Mouse (Mus musculus): Measurements from ENCODE around the gene Ncor2. TPM values are rescaled to one million over a fixed set of nuclear protein-coding genes. Genes with fewer than 3 reads are reported as not detected.
A peak's percentile ranks its signal among the peaks of the same experiment; 100 is the strongest.

Ncor2 gene
- polyA plus RNA-seq, 1 experiment, result 91.1 TPM

DNA sequence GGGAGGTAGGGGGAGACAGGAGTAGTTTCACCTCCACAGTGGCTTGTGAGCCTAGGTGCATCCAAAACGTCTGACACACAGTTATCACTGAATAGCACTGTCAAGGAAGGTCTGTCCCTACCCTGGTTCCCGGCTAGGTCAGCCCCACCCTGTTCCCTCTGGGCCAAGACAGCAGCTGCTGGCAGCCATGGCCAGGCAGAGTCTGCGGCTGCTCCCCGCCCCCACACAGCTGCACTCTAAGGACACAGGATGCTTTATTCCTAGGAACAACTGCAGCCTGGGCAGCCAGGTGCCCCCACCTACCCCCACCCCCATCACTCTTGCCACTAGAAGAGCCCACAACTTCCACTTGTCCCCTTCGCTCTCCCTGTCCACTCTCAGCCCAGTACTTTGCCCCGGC is 67.9 kb downstream of the Ncor2 start:
- Histone ChIP-seq H3K36me3 (ENCODE audit: control insufficient read depth, insufficient read depth) (peaks cover 68% of the 10 kb centered on the region), H3K79me3 (ENCODE audit: low read depth) (peaks cover 12% of the 10 kb centered on the region), H3ac (ENCODE audit: control insufficient read depth, insufficient read length, low read depth) (no peak overlapping the region), H3K4me3 (ENCODE audit: insufficient read depth, poor library complexity, severe bottlenecking) (no peak overlapping the region), H3K27me3 (ENCODE audit: control insufficient read depth, insufficient read depth, insufficient read length) (no peaks in the 10 kb centered on the region), H3K79me2 (ENCODE audit: control insufficient read depth, insufficient read depth) (peaks cover 55% of the 10 kb centered on the region)
- peak; percentile 87 for TF ChIP-seq MYOD1 (IDR thresholded peaks at IDR 0.05; ENCODE audit: control insufficient read depth, insufficient read length, low read depth)
- no peak for TF ChIP-seq CEBPB (IDR thresholded peaks at IDR 0.05; ENCODE audit: low read depth)
- TF ChIP-seq USF1 (IDR thresholded peaks at IDR 0.05; ENCODE audit: low read depth), result no peak

DNA sequence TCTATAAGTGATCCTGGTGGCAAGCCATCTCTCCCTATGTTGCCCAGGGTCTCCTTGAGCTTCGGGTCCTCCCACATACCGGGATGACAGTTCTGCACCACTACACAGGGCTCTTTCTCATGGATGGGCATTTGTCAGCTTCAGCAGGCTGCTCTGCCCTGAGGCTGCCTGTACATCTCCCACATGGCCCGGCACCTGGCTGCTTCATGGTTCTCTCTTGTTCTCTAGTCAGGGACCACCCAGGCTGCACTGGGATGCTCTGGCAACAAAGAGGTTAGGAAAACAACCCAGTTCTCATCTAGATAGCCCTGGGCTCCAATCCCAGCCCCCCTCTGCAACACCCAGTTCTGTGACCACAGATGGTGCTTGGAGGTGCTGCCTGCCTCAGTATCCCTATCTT is 68.3 kb downstream of the Ncor2 start:
- Histone ChIP-seq H3K4me3 (ENCODE audit: insufficient read depth, poor library complexity, severe bottlenecking) (no peak overlapping the region), H3K36me3 (ENCODE audit: control insufficient read depth, insufficient read depth) (peaks cover 67% of the 10 kb centered on the region), H3K79me3 (ENCODE audit: low read depth) (peaks cover 12% of the 10 kb centered on the region), H3ac (ENCODE audit: control insufficient read depth, insufficient read length, low read depth) (no peak overlapping the region), H3K79me2 (ENCODE audit: control insufficient read depth, insufficient read depth) (peaks cover 59% of the 10 kb centered on the region), H3K27me3 (ENCODE audit: control insufficient read depth, insufficient read depth, insufficient read length) (no peaks in the 10 kb centered on the region)
- TF ChIP-seq MAX (IDR thresholded peaks at IDR 0.05), result no peak
- no peak for TF ChIP-seq FOSL1 (IDR thresholded peaks at IDR 0.05; ENCODE audit: insufficient read depth, low read length, poor library complexity, severe bottlenecking)

DNA sequence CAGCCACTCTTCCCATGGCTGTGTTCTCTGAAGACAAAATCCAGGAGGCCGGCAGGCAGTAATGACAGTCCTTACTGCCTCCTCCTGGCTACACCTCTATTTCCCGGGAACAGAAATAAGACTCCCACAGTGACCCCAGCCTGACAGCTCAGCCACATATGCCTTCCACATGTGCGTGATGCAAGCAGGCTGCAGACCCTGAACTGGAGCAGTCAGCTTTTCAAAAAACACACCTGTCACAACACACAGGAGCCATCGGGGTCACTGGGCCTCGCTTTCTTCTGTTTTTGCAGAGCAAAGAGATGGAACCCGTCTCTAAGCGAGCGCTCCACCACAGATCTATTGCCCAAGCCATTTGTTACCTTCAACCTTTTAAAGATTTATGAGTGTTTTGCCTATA is 68.8 kb downstream of the Ncor2 start:
- Histone ChIP-seq H3K27me3 (ENCODE audit: control insufficient read depth, insufficient read depth, insufficient read length) (no peaks in the 10 kb centered on the region), H3K79me2 (ENCODE audit: control insufficient read depth, insufficient read depth) (peaks cover 64% of the 10 kb centered on the region), H3K4me3 (ENCODE audit: insufficient read depth, poor library complexity, severe bottlenecking) (no peak overlapping the region), H3ac (ENCODE audit: control insufficient read depth, insufficient read length, low read depth) (no peak overlapping the region), H3K36me3 (ENCODE audit: control insufficient read depth, insufficient read depth) (peaks cover 67% of the 10 kb centered on the region), H3K79me3 (ENCODE audit: low read depth) (peaks cover 12% of the 10 kb centered on the region)
- no peak for TF ChIP-seq MYOG (IDR thresholded peaks at IDR 0.05; ENCODE audit: control insufficient read depth, extremely low read depth, insufficient read length)
- no peak for TF ChIP-seq CEBPB (IDR thresholded peaks at IDR 0.05; ENCODE audit: low read depth)
- TF ChIP-seq CTCF (IDR thresholded peaks at IDR 0.05; ENCODE audit: control insufficient read depth, insufficient read depth, insufficient read length), result no peak
- TF ChIP-seq USF1 (IDR thresholded peaks at IDR 0.05; ENCODE audit: low read depth), result no peak
- no peak for TF ChIP-seq MAX (IDR thresholded peaks at IDR 0.05)
- TF ChIP-seq FOSL1 (IDR thresholded peaks at IDR 0.05; ENCODE audit: insufficient read depth, low read length, poor library complexity, severe bottlenecking), result no peak
- TF ChIP-seq MYOD1 (IDR thresholded peaks at IDR 0.05; ENCODE audit: control insufficient read depth, insufficient read length, low read depth), result no peak

DNA sequence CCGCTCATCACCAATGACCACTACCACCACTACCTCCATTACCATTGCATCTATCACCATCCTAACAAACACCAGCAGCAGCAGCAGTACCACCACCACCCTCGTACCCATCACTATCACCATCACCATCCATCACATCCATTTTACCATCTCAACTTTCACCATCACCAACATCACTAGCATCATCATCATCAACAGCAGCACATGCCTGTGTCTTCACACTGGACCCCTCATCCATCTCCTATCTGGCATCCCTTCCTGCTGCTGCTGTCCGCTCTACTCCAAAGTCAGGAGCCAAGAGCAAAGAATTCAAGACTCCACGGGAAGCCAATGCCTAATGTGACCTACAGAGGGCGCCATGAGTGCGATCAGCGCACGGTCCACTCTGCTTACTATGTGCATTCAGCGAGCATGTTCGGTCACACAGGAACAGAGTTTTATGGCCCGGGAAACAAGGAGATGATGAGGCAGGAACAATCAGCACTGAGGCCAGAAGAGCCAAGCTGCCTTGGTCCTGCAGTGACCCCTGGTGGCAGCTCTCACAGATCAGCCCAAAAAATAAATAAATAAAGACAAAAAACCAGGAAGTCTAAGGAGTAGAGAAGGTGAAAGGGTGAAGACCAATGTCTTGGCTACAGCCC is 71.9 kb downstream of the Ncor2 start:
- TF ChIP-seq CTCF (IDR thresholded peaks at IDR 0.05; ENCODE audit: control insufficient read depth, insufficient read depth, insufficient read length) (peak; percentile 35), MYOG (IDR thresholded peaks at IDR 0.05; ENCODE audit: control insufficient read depth, extremely low read depth, insufficient read length) (no peak)
- Histone ChIP-seq H3K79me2 (ENCODE audit: control insufficient read depth, insufficient read depth) (peaks cover 81% of the 10 kb centered on the region), H3K79me3 (ENCODE audit: low read depth) (peaks cover 9% of the 10 kb centered on the region), H3ac (ENCODE audit: control insufficient read depth, insufficient read length, low read depth) (no peak overlapping the region), H3K4me3 (ENCODE audit: insufficient read depth, poor library complexity, severe bottlenecking) (no peak overlapping the region), H3K27me3 (ENCODE audit: control insufficient read depth, insufficient read depth, insufficient read length) (no peaks in the 10 kb centered on the region), H3K36me3 (ENCODE audit: control insufficient read depth, insufficient read depth) (peaks cover 76% of the 10 kb centered on the region)

DNA sequence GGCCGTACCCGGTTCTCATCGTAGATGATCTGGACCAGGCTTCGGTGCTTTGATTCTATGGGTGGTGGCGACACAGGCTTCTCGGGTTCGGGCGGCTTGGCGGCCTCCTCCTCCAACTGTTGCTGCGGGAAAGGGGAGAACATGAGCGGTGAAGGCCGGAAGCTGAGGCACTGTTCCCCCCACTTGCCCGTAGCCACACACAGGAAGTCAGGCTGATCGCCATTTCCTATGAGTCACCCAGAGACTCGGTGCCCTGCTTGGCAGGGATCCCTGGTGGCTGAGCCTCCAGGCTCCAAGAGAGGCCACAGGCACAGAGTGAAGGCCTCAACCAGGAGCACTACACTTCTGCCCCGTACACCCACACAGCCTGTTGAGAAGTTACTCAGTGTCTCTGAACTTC is 72.8 kb downstream of the Ncor2 start:
- Histone ChIP-seq H3K79me3 (ENCODE audit: low read depth) (peaks cover 13% of the 10 kb centered on the region), H3K36me3 (ENCODE audit: control insufficient read depth, insufficient read depth) (peaks cover 80% of the 10 kb centered on the region), H3K4me3 (ENCODE audit: insufficient read depth, poor library complexity, severe bottlenecking) (no peak overlapping the region), H3K79me2 (ENCODE audit: control insufficient read depth, insufficient read depth) (peaks cover 82% of the 10 kb centered on the region), H3K27me3 (ENCODE audit: control insufficient read depth, insufficient read depth, insufficient read length) (no peaks in the 10 kb centered on the region), H3ac (ENCODE audit: control insufficient read depth, insufficient read length, low read depth) (no peak overlapping the region)
- TF ChIP-seq FOSL1 (IDR thresholded peaks at IDR 0.05; ENCODE audit: insufficient read depth, low read length, poor library complexity, severe bottlenecking) (peak; percentile 29), CEBPB (IDR thresholded peaks at IDR 0.05; ENCODE audit: low read depth) (no peak)

DNA sequence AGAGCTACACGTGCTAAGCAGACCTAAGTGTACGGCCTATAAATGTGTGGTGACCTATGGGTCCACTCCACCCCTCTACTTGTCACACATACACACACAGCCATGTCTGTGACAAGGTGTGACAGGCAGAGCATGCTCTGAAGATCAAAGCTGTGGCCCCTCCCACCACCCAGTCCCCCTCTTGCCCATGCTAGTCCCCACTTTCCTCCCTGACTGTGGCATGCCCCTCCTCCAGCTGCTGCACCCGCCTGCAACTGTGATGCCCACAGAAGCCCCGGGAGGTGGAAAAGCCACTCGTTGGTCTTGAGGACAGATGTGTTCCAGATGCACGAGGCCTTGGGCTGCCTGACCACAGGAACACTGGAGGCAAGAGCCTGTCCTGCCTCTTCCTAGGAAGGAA is 74.2 kb downstream of the Ncor2 start:
- H3K36me3 ChIP-seq (ENCODE audit: control insufficient read depth, insufficient read depth), result peaks cover 77% of the 10 kb centered on the region
- H3K79me2 ChIP-seq (ENCODE audit: control insufficient read depth, insufficient read depth), result peaks cover 80% of the 10 kb centered on the region
- H3ac ChIP-seq (ENCODE audit: control insufficient read depth, insufficient read length, low read depth), result no peak overlapping the region

More for the DNA sequence above, 74.2 kb downstream of the Ncor2 start:
- peaks cover 12% of the 10 kb centered on the region for H3K79me3 ChIP-seq (ENCODE audit: low read depth)
- no peak overlapping the region for H3K4me3 ChIP-seq (ENCODE audit: insufficient read depth, poor library complexity, severe bottlenecking)
- no peaks in the 10 kb centered on the region for H3K27me3 ChIP-seq (ENCODE audit: control insufficient read depth, insufficient read depth, insufficient read length)
- TF ChIP-seq MYOG (IDR thresholded peaks at IDR 0.05; ENCODE audit: control insufficient read depth, extremely low read depth, insufficient read length) (no peak), FOSL1 (IDR thresholded peaks at IDR 0.05; ENCODE audit: insufficient read depth, low read length, poor library complexity, severe bottlenecking) (no peak), MAX (IDR thresholded peaks at IDR 0.05) (no peak), MYOD1 (IDR thresholded peaks at IDR 0.05; ENCODE audit: control insufficient read depth, insufficient read length, low read depth) (no peak), USF1 (IDR thresholded peaks at IDR 0.05; ENCODE audit: low read depth) (no peak), CEBPB (IDR thresholded peaks at IDR 0.05; ENCODE audit: low read depth) (no peak), CTCF (IDR thresholded peaks at IDR 0.05; ENCODE audit: control insufficient read depth, insufficient read depth, insufficient read length) (no peak)
